Mouse (Mus musculus) stomach, embryonic 16.5 days (tissue): Measurements from ENCODE around the gene Cgn. TPM values are rescaled to one million over a fixed set of nuclear protein-coding genes. Genes with fewer than 3 reads are reported as not detected.
A peak's percentile ranks its signal among the peaks of the same experiment; 100 is the strongest.
"Not testable (repeated sequence)": the region's sequence is repeated elsewhere in the genome, so short reads cannot be mapped to it uniquely, and the experiment has no call there.

ENCODE experiments used
- ATAC-seq: fragments of 200-750 bp; cut with Nextera tagmentation; 2 replicates; pipeline ENCODE4 v1.8.0; 2017; ENCODE audit warnings: moderate number of reproducible peaks, moderate TSS enrichment; ENCODE audit not compliant: insufficient read depth, low FRiP score
- H3K27ac ChIP-seq: fragments of 300-500 bp; sonication (generic); 2 replicates; pipeline ENCODE4 v1.5.1; 2014; ENCODE audit warnings: low read length
- H3K27me3 ChIP-seq: fragments of 300-500 bp; sonication (generic); 2 replicates; pipeline ENCODE4 v1.6.1; 2014; ENCODE audit warnings: low read length, control low read depth, mixed read lengths; ENCODE audit not compliant: control insufficient read depth, insufficient read depth
- H3K36me3 ChIP-seq: fragments of 300-500 bp; sonication (generic); 2 replicates; pipeline ENCODE4 v1.6.1; 2014; ENCODE audit warnings: low read length; ENCODE audit not compliant: control insufficient read depth, insufficient read depth
- H3K4me1 ChIP-seq: fragments of 300-500 bp; sonication (generic); 2 replicates; pipeline ENCODE4 v1.6.1; 2014; ENCODE audit warnings: low read length, control low read depth, mixed read lengths; ENCODE audit not compliant: control insufficient read depth, insufficient read depth
- H3K4me2 ChIP-seq: fragments of 300-500 bp; sonication (generic); 2 replicates; pipeline ENCODE4 v1.6.1; 2014; ENCODE audit warnings: low read depth, low read length, mixed read lengths
- H3K4me3 ChIP-seq: fragments of 300-500 bp; sonication (generic); replicated peaks from 2 replicates; pipeline ENCODE4 v1.5.1; 2014; ENCODE audit warnings: mild to moderate bottlenecking, low read length
- H3K9ac ChIP-seq: fragments of 300-500 bp; sonication (generic); 2 replicates; pipeline ENCODE4 v1.6.1; 2014; ENCODE audit warnings: low read length
- H3K9me3 ChIP-seq: fragments of 300-500 bp; sonication (generic); replicated peaks from 2 replicates; pipeline ENCODE4 v1.6.1; 2016; ENCODE audit warnings: low read length, control low read depth; ENCODE audit not compliant: control insufficient read depth
- WGBS: fragments of 180-500 bp; shearing (Covaris S2); extraction: QIAGEN DNeasy Blood & Tissue Kit; methylation state at CpG from one replicate; pipeline ENCODE4 v1.1.7; 2014; 5-methylcytosine and 5-hydroxymethylcytosine counted together
- polyA plus RNA-seq: library from polyadenylated mRNA; unstranded; fragments of >200 nt; fragmentation: Nextera tagmentation; extraction: Ambion mirVana; gene quantifications from 2 replicates; pipeline ENCODE4 v1.2.1, GENCODE M21; 2015

Gene Cgn
- polyA plus RNA-seq, 1 experiment from 2014 or later = 47.9 TPM

- Histone ChIP-seq H3K4me1 (peaks cover 2% of the 10 kb centered on the region; the same call in 1 of the 2 replicates), H3K4me2 (peak overlapping the region; percentile 84), H3K27me3 (no peaks in the 10 kb centered on the region), H3K9me3 (no peaks in the 10 kb centered on the region), H3K36me3 (no peaks in the 10 kb centered on the region), H3K9ac (peak overlapping the region; percentile 51), H3K4me3 (peak overlapping the region; percentile 30), H3K27ac (peak overlapping the region; percentile 97)
- ATAC-seq = no peak
- WGBS = 41% methylated on average over 5 of the region's 5 CpGs
These were observed 2.1 kb downstream of the Cgn start for GRCm38 (mm10) chr3:94784171-94784701.

GRCm38 (mm10) chr3:94783462-94783931 is 2.8 kb downstream of the Cgn start:
- peak; percentile 73 for ATAC-seq
- Histone ChIP-seq H3K27me3 (no peaks in the 10 kb centered on the region), H3K36me3 (no peaks in the 10 kb centered on the region), H3K27ac (peak overlapping the region; percentile 97), H3K4me3 (peak overlapping the region; percentile 25), H3K9ac (peak overlapping the region; percentile 50; the same call in 1 of the 2 replicates), H3K9me3 (no peaks in the 10 kb centered on the region), H3K4me1 (peaks cover 2% of the 10 kb centered on the region; the same call in 1 of the 2 replicates), H3K4me2 (peak overlapping the region; percentile 84)
- 43% methylated on average over 5 of the region's 5 CpGs for WGBS

GRCm38 (mm10) chr3:94782936-94783335 is 3.4 kb downstream of the Cgn start:
- ATAC-seq = no peak
- WGBS = 40% methylated on average over 4 of the region's 4 CpGs
- Histone ChIP-seq H3K9ac (peak overlapping the region; percentile 50), H3K4me3 (peak overlapping the region; percentile 25), H3K36me3 (no peaks in the 10 kb centered on the region), H3K9me3 (no peaks in the 10 kb centered on the region), H3K4me2 (peak overlapping the region; percentile 84), H3K4me1 (peaks cover 2% of the 10 kb centered on the region; the same call in 1 of the 2 replicates), H3K27ac (peak overlapping the region; percentile 97), H3K27me3 (no peaks in the 10 kb centered on the region)

- Histone ChIP-seq H3K4me1 (peaks cover 2% of the 10 kb centered on the region; the same call in 1 of the 2 replicates), H3K4me2 (0 out of 2 replicates have a peak overlapping the region, but pooled peaks have one; percentile 3), H3K36me3 (no peaks in the 10 kb centered on the region), H3K27ac (peak overlapping the region; percentile 50), H3K4me3 (no peak overlapping the region), H3K9me3 (no peaks in the 10 kb centered on the region), H3K27me3 (no peaks in the 10 kb centered on the region), H3K9ac (no peak overlapping the region)
- WGBS = 24% methylated on average over 3 of the region's 3 CpGs
- ATAC-seq = no peak
These were observed 4.9 kb downstream of the Cgn start for GRCm38 (mm10) chr3:94781356-94781755.

GRCm38 (mm10) chr3:94775886-94776285 is 10.4 kb downstream of the Cgn start:
- 80% methylated on average over 7 of the region's 7 CpGs for WGBS
- Histone ChIP-seq H3K9ac (no peak overlapping the region), H3K27ac (no peak overlapping the region), H3K4me3 (no peak overlapping the region), H3K27me3 (no peaks in the 10 kb centered on the region), H3K4me2 (no peak overlapping the region), H3K36me3 (no peaks in the 10 kb centered on the region), H3K4me1 (no peaks in the 10 kb centered on the region), H3K9me3 (no peaks in the 10 kb centered on the region)
- ATAC-seq = no peak

- 77% methylated on average over 11 of the region's 11 CpGs for WGBS
- H3K9ac ChIP-seq = no peak overlapping the region
- ATAC-seq = no peak
- H3K9me3 ChIP-seq = no peaks in the 10 kb centered on the region
- no peak overlapping the region for H3K4me2 ChIP-seq
- H3K36me3 ChIP-seq = no peaks in the 10 kb centered on the region
- no peaks in the 10 kb centered on the region for H3K27me3 ChIP-seq
- H3K27ac ChIP-seq = no peak overlapping the region
- no peaks in the 10 kb centered on the region for H3K4me1 ChIP-seq
- H3K4me3 ChIP-seq = no peak overlapping the region
These were observed 12.3 kb downstream of the Cgn start for GRCm38 (mm10) chr3:94774039-94774438.

- not testable (repeated sequence) for H3K4me1 ChIP-seq, H3K4me3 ChIP-seq, H3K9me3 ChIP-seq, H3K27me3 ChIP-seq, H3K27ac ChIP-seq, ATAC-seq, H3K36me3 ChIP-seq, H3K9ac ChIP-seq, H3K4me2 ChIP-seq
- 41% methylated on average over 8 of the region's 8 CpGs for WGBS
These were observed 20.8 kb downstream of the Cgn start for GRCm38 (mm10) chr3:94765456-94765855.

GRCm38 (mm10) chr3:94764545-94765292 is 21.6 kb downstream of the Cgn start:
- not testable (repeated sequence) for H3K4me3 ChIP-seq, ATAC-seq, H3K9ac ChIP-seq, H3K36me3 ChIP-seq, H3K9me3 ChIP-seq, H3K4me2 ChIP-seq, H3K27me3 ChIP-seq, H3K4me1 ChIP-seq, H3K27ac ChIP-seq
- WGBS = 93% methylated on average over 3 of the region's 5 CpGs

GRCm38 (mm10) chr3:94758427-94758826 is 27.9 kb downstream of the Cgn start:
- peak; percentile 85 for ATAC-seq
- not testable (repeated sequence) for H3K27ac ChIP-seq

More at GRCm38 (mm10) chr3:94758427-94758826, 27.9 kb downstream of the Cgn start:
- H3K4me2 ChIP-seq, H3K4me1 ChIP-seq, H3K9me3 ChIP-seq, H3K9ac ChIP-seq, H3K27me3 ChIP-seq, H3K36me3 ChIP-seq, H3K4me3 ChIP-seq: not testable (repeated sequence)
- WGBS = 40% methylated on average over 4 of the region's 9 CpGs
